Mouse (Mus musculus) kidney, embryonic 16.5 days (tissue): Measurements from ENCODE around the gene Ndufa10. TPM values are rescaled to one million over a fixed set of nuclear protein-coding genes. Genes with fewer than 3 reads are reported as not detected.

Experiments
- ATAC-seq: fragments of 200-750 bp; cut with Nextera tagmentation; 2 replicates; pipeline ENCODE4 v1.8.0; 2017; ENCODE audit warnings: moderate TSS enrichment; ENCODE audit not compliant: low FRiP score, low TSS enrichment
- H3K27ac ChIP-seq: fragments of 300-500 bp; sonication (generic); 2 replicates; pipeline ENCODE4 v1.5.1; 2014; ENCODE audit warnings: low read length
- H3K27me3 ChIP-seq: fragments of 300-500 bp; sonication (generic); 2 replicates; pipeline ENCODE4 v1.6.1; 2014; ENCODE audit warnings: low read length, control low read depth, mixed read lengths; ENCODE audit not compliant: insufficient read depth
- H3K36me3 ChIP-seq: fragments of 300-500 bp; sonication (generic); 2 replicates; pipeline ENCODE4 v1.6.1; 2014; ENCODE audit warnings: low read length, control low read depth, mixed read lengths; ENCODE audit not compliant: insufficient read depth
- H3K4me1 ChIP-seq: fragments of 300-500 bp; sonication (generic); 2 replicates; pipeline ENCODE4 v1.6.1; 2014; ENCODE audit warnings: low read length, control low read depth, mixed read lengths; ENCODE audit not compliant: insufficient read depth
- H3K4me2 ChIP-seq: fragments of 300-500 bp; sonication (generic); replicated peaks from 2 replicates; pipeline ENCODE4 v1.6.1; 2014; ENCODE audit warnings: low read depth, low read length
- H3K4me3 ChIP-seq: fragments of 300-500 bp; sonication (generic); 2 replicates; pipeline ENCODE4 v1.5.1; 2014; ENCODE audit warnings: mild to moderate bottlenecking, low read length
- H3K9ac ChIP-seq: fragments of 300-500 bp; sonication (generic); replicated peaks from 2 replicates; pipeline ENCODE4 v1.6.1; 2014; ENCODE audit warnings: low read length
- H3K9me3 ChIP-seq: fragments of 300-500 bp; sonication (generic); 2 replicates; pipeline ENCODE4 v1.6.1; 2016; ENCODE audit warnings: low read length, control low read depth
- WGBS: fragments of 180-500 bp; shearing (Covaris S2); extraction: QIAGEN DNeasy Blood & Tissue Kit; methylation state at CpG from one replicate; pipeline ENCODE4 v1.1.7; 2014; 5-methylcytosine and 5-hydroxymethylcytosine counted together
- polyA plus RNA-seq: library from polyadenylated mRNA; unstranded; fragments of >200 nt; fragmentation: Nextera tagmentation; extraction: Ambion mirVana; gene quantifications from 2 replicates; pipeline ENCODE4 v1.2.1, GENCODE M21; 2015

The Ndufa10 gene
- polyA plus RNA-seq, 1 experiment from 2014 or later, result 378 TPM

DNA sequence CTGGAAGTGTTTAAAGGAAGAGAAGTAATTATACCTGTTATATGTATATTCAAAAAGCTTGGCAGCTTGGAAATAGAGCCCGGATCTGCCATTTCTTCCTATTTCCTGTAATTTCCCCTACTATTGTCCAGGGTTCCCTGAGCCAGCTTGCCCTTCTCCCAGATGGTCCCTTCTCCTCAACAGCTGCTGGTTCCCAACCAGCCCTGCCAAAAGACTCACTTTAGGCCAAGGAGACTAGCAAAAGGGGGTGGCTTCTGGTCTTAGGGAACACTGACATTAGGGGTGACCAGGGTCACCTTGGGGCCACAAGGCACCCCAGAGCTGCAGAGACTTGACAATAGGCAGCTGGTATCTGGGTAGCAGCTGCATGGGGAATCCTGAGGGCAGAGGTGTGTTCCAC is 38.7 kb downstream of the Ndufa10 start:
- H3K4me1 ChIP-seq, result no peaks in the 10 kb centered on the region
- H3K9me3 ChIP-seq, result no peaks in the 10 kb centered on the region
- 84% methylated on average over 1 of the region's 1 CpGs for WGBS
- no peak overlapping the region for H3K4me2 ChIP-seq
- no peaks in the 10 kb centered on the region for H3K27me3 ChIP-seq
- ATAC-seq, result no peak
- peaks cover 7% of the 10 kb centered on the region; the same call in 1 of the 2 replicates for H3K36me3 ChIP-seq
- H3K27ac ChIP-seq, result no peak overlapping the region
- no peak overlapping the region for H3K9ac ChIP-seq
- no peak overlapping the region for H3K4me3 ChIP-seq

DNA sequence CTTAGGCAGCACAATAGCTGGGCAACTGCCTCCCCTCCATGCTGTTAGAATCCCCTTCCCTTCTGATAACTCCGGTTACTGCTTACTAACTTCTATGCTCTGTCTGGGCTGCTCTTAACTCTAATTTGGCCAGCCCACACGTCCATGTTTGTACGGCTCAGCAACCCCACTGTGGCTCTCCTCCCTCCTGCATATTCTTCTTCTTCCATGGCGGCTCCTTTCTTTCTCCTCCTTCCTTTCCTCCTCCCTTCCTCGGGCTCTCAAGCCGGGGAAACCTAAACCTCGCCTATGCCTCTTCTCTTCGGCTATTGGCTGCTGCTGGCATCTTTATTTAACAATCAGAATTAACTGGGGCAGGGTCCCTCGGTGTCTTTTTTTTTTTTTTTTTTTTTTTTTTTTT is 40.9 kb downstream of the Ndufa10 start:
- no peaks in the 10 kb centered on the region for H3K27me3 ChIP-seq
- H3K4me1 ChIP-seq, result no peaks in the 10 kb centered on the region
- 69% methylated on average over 9 of the region's 9 CpGs for WGBS
- ATAC-seq, result no peak
- no peak overlapping the region for H3K4me2 ChIP-seq
- H3K9ac ChIP-seq, result no peak overlapping the region
- H3K27ac ChIP-seq, result no peak overlapping the region
- no peak overlapping the region for H3K4me3 ChIP-seq
- no peaks in the 10 kb centered on the region for H3K9me3 ChIP-seq
- no peaks in the 10 kb centered on the region for H3K36me3 ChIP-seq

DNA sequence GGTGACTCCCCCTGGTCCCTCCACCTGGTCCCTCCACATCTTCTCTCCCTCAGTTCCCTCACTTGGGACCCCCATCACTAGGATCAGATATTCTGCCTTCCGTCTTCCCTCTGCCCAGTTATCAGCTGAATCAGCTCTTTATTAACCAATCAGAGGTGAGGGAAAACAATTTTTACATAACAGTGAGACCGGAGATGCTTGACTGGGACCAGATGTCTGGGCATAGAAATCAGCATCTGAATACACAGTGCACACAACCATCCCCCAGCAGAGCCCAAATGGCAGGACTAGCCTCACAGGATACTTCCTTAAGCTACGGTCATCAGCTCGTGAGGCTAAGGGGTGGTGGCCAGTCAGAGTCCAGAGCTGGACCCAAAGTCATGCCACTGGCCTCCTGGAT is 41.6 kb downstream of the Ndufa10 start:
- Histone ChIP-seq H3K27me3 (no peaks in the 10 kb centered on the region), H3K9ac (no peak overlapping the region), H3K4me3 (no peak overlapping the region), H3K27ac (no peak overlapping the region), H3K4me2 (no peak overlapping the region), H3K4me1 (no peaks in the 10 kb centered on the region), H3K36me3 (no peaks in the 10 kb centered on the region), H3K9me3 (no peaks in the 10 kb centered on the region)
- 52% methylated on average over 4 of the region's 4 CpGs for WGBS
- ATAC-seq, result no peak

DNA sequence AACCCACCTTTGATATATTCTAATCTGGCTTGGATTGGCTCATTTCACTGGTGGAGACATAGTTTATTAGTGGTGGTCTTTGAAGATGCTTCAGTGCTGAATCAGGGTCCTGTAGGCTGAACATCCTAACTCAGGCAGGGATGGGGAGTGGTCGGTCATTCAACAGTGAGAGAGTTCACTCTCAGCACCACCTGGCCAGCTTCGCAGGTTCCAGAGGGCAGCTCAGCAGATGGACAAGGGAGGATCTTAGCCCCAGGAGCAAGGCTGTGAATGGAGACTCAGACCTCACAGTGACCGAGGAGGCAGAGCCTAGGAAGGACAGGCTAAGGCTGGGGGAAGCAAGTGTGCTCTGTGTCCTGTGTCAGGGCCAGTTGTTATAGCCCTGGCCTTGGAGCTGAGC is 42.2 kb downstream of the Ndufa10 start:
- Histone ChIP-seq H3K4me1 (no peaks in the 10 kb centered on the region), H3K4me3 (no peak overlapping the region), H3K9me3 (no peaks in the 10 kb centered on the region), H3K4me2 (no peak overlapping the region), H3K27ac (no peak overlapping the region), H3K27me3 (no peaks in the 10 kb centered on the region), H3K36me3 (no peaks in the 10 kb centered on the region), H3K9ac (no peak overlapping the region)
- no peak for ATAC-seq
- WGBS, result 80% methylated on average over 3 of the region's 3 CpGs

DNA sequence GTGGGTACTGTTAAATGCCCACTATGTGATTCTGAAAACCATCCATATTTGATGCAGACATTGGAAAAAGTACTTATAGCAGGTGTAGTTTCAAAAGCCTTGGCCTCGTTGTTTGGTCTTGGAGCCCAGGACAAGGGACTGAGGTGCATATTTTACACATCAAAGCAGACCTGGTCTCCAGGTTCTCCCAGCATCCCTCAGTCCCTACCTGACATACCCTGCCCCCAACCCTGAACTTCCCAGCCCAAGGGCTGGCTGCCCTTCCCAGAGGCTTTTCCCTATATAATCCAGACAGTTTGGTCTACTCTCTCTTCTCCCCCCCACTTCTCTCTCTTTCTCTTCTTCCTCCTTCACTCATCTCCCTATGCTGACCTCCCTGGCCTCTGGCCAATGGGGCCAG is 42.7 kb downstream of the Ndufa10 start:
- H3K4me2 ChIP-seq, result no peak overlapping the region
- no peaks in the 10 kb centered on the region for H3K4me1 ChIP-seq
- WGBS, result 82% methylated on average over 1 of the region's 1 CpGs
- H3K4me3 ChIP-seq, result no peak overlapping the region
- H3K36me3 ChIP-seq, result no peaks in the 10 kb centered on the region
- no peak for ATAC-seq
- H3K9ac ChIP-seq, result no peak overlapping the region
- H3K9me3 ChIP-seq, result no peaks in the 10 kb centered on the region
- no peak overlapping the region for H3K27ac ChIP-seq
- no peaks in the 10 kb centered on the region for H3K27me3 ChIP-seq

DNA sequence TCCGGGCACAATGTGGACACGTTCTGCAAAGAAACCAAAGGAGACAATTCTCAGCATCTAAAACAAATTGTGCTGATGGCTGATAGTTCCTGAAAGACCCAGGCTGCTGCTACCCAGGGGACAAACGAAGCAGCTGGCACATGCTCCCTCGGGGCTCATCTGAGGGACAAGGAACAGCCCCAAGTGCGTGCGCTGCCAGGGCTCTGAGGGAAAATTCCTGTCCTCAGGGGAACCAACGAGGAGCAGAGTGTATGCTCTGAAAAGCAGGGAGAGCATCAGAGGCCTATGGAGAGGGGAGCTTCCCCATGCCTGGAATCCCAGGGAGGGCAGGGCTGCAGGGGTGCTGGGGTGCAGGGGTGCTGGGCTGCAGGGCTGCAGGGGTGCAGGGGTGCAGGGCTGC is 48.9 kb downstream of the Ndufa10 start:
- ATAC-seq, result no peak
- Histone ChIP-seq H3K4me2 (no peak overlapping the region), H3K36me3 (no peaks in the 10 kb centered on the region), H3K9ac (no peak overlapping the region), H3K4me3 (no peak overlapping the region), H3K9me3 (no peaks in the 10 kb centered on the region), H3K4me1 (no peaks in the 10 kb centered on the region), H3K27me3 (no peaks in the 10 kb centered on the region), H3K27ac (no peak overlapping the region)
- 70% methylated on average over 7 of the region's 7 CpGs for WGBS

DNA sequence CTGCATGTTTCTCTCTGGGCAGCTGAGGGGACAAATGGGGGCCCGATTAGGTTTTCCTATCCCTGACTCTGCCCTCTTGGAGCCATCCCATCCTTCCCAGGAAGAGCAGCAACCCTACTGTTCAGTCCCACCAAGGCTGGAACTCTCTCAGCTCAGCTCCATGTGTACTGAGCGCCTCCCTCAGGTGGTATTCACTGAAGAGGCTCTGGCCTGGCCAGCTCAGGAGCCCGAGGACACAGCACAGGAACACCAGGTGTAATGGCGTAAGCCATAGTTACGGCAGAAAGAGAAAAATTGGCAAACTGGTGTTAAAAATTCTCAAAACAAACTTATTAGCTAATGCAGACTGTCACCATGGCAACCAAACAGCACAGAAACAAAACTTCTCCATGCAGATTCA is 68.5 kb downstream of the Ndufa10 start:
- H3K4me2 ChIP-seq, result no peak overlapping the region
- H3K27me3 ChIP-seq, result no peaks in the 10 kb centered on the region
- H3K9me3 ChIP-seq, result no peaks in the 10 kb centered on the region
- H3K36me3 ChIP-seq, result no peaks in the 10 kb centered on the region
- H3K27ac ChIP-seq, result no peak overlapping the region
- no peak overlapping the region for H3K9ac ChIP-seq
- H3K4me3 ChIP-seq, result no peak overlapping the region
- 75% methylated on average over 5 of the region's 5 CpGs for WGBS
- H3K4me1 ChIP-seq, result no peaks in the 10 kb centered on the region
- ATAC-seq, result no peak

DNA sequence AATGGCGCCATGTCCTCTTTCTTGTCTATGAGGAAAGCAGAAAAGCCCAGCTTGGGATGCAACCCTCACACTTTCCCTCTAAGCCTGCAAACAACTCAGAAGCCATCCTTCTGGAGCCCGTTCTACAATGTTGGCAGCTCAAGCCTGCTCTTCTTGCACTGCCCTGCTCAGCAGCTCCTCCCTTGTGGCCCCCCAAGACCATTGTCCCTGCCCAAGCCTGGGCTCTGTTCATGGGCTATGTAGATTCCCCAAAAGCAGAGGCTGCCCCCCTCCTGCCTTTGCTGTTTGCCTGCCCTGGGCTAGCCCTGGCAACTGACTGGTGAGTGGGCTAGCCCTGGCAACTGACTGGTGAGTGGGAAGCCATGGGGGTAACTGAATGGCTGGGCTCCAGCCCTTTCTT is 73.1 kb downstream of the Ndufa10 start:
- Histone ChIP-seq H3K4me1 (no peaks in the 10 kb centered on the region), H3K36me3 (no peaks in the 10 kb centered on the region), H3K27me3 (no peaks in the 10 kb centered on the region), H3K4me3 (no peak overlapping the region), H3K9ac (no peak overlapping the region), H3K4me2 (no peak overlapping the region), H3K9me3 (no peaks in the 10 kb centered on the region), H3K27ac (no peak overlapping the region)
- ATAC-seq, result no peak
- 84% methylated on average over 2 of the region's 2 CpGs for WGBS

DNA sequence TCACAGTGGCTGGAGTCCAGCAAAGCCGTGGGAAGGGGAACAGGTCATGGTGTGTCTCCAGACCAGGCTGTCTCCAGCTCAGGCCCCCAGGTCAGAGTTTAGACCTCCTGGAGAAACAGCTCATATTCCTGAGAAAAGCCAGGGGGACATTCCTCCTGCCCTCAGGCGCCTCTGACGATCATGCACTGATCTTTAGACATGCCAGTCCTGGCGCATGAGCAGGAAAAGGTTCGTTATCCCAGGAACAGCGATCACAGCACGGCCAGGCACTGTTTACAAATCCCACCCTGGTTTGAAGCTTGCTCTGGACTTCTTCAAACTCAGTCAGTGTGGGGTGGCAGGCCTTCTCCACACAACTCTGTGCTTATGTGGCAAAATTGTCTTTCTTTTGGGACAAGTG is 75.1 kb downstream of the Ndufa10 start:
- Histone ChIP-seq H3K9me3 (no peaks in the 10 kb centered on the region), H3K4me2 (no peak overlapping the region), H3K27ac (no peak overlapping the region), H3K9ac (no peak overlapping the region), H3K4me1 (no peaks in the 10 kb centered on the region), H3K4me3 (no peak overlapping the region), H3K27me3 (no peaks in the 10 kb centered on the region), H3K36me3 (no peaks in the 10 kb centered on the region)
- 39% methylated on average over 7 of the region's 7 CpGs for WGBS
- ATAC-seq, result no peak

DNA sequence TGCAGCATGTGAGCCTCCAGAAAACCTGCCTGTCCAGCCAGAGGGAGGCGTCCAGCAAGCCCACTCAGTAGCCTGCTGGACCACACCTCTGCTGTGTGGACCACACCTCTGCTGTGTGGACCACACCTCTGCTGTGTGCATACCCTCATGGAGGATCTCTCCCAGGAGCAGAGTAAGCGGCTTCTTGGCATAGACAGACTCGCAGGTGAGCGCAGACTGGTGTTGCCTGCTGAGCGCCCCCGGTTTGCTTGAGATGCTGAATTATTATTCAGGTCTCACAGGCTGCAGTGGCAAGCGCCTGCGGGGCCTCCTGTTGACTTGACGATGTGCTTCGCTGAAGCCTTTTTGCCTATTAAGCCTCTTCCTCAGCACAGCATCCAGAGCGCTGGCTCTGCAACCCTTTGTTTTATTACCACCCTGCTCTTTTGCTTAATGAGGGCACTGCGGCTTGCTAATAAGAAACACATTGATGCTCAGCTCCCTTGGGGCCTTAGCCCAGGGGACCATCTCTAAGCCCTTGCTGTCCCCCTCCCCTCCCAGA is 76.1 kb downstream of the Ndufa10 start:
- H3K27ac ChIP-seq, result no peak overlapping the region
- H3K4me2 ChIP-seq, result no peak overlapping the region
- H3K9me3 ChIP-seq, result no peaks in the 10 kb centered on the region
- no peak overlapping the region for H3K9ac ChIP-seq
- H3K4me1 ChIP-seq, result no peaks in the 10 kb centered on the region
- ATAC-seq, result no peak
- no peak overlapping the region for H3K4me3 ChIP-seq
- H3K36me3 ChIP-seq, result no peaks in the 10 kb centered on the region
- H3K27me3 ChIP-seq, result no peaks in the 10 kb centered on the region
- 30% methylated on average over 12 of the region's 12 CpGs for WGBS

DNA sequence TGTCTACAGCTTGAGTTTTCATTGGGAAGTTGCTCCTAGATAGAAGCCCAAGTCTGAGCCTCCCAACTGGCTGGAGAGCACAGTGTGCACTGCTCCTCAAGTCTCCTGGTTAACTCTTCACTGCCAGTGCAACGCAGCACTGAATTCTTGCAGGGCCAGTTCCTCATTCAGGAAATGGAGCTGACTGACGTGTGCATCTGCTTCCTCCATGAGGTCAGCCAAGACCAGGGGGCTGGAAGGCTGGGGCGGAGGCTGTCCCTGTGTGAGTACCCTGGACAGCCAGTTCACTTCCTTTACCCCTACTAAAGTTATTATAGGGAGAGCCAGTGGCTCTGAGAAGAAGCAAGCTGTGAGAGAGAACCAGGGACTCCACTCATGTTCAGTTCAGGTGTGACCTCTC is 79.4 kb downstream of the Ndufa10 start:
- H3K9me3 ChIP-seq, result no peaks in the 10 kb centered on the region
- H3K36me3 ChIP-seq, result no peaks in the 10 kb centered on the region
- H3K9ac ChIP-seq, result no peak overlapping the region
- no peak overlapping the region for H3K4me2 ChIP-seq
- WGBS, result 57% methylated on average over 3 of the region's 3 CpGs
- no peak for ATAC-seq
- H3K4me1 ChIP-seq, result no peaks in the 10 kb centered on the region
- H3K4me3 ChIP-seq, result no peak overlapping the region
- no peak overlapping the region for H3K27ac ChIP-seq
- H3K27me3 ChIP-seq, result no peaks in the 10 kb centered on the region
